Mouse (Mus musculus): ENCODE data around the gene Optc.

DNA sequence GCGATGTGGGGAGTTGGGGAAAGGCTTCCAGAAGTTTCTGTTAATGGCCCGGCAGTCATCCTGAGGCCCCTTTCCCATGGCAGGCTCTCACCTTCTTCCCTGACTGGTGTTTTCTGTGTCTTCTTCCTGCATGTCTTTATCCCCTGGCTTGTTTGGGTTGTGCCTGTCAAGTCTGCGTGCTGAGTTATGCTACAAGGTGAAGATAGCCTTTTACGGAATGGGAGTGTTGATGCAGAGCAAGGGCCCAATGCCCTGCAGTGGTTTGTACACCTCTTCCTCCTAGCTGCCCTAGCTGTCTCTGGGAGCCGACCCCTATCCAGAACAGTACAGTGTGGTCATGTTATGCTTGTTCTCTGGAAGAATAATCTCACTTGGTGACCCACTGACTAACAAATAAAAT, 46.8 kb downstream of the Optc start:
- no peak for TF ChIP-seq POLR2A (IDR thresholded peaks at IDR 0.05; ENCODE audit: borderline replicate concordance, insufficient read depth, low read length)
- no peak for TF ChIP-seq CTCF (IDR thresholded peaks at IDR 0.05; ENCODE audit: borderline replicate concordance, insufficient read depth, low read depth, low read length)

Measured in cerebellum, adult 2 months (tissue).